Mouse (Mus musculus): ENCODE measurements around the gene Parp1.

- TF ChIP-seq CTCF (IDR thresholded peaks at IDR 0.05; ENCODE audit: borderline replicate concordance, control insufficient read depth, extremely low read depth, insufficient read depth, low read length, poor library complexity) (no peak; the same call in 1 of the 2 replicates), POLR2A (IDR thresholded peaks at IDR 0.05; ENCODE audit: control insufficient read depth, extremely low read depth, insufficient read depth, low read length, poor library complexity) (peak; percentile 78)
Measured at GRCm38 (mm10) chr1:180568761-180569452, at the start of gene Parp1.

All from thymus, adult 2 months (tissue).